Mouse (Mus musculus) small intestine, adult 10 weeks (tissue): ENCODE measurements around the gene Wnt6. TPM values are rescaled to one million over a fixed set of nuclear protein-coding genes. Genes with fewer than 3 reads are reported as not detected.

Experiments used
- polyA plus RNA-seq: library from polyadenylated mRNA; stranded (reverse); fragments of 350-450 nt; fragmentation: Illumina TruSeq; extraction: RNeasy Lipid Tissue Mini Kit (QIAGEN cat#74804); gene quantifications from one replicate; pipeline ENCODE4 v1.2.3, GENCODE M21; 2014; ENCODE audit warnings: low replicate concordance

Wnt6 gene
- not detected for polyA plus RNA-seq

DNA sequence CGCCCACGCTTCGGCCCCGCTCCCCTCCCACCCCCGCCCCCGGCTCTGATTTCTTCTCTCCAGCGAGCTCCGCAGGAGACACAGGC lies at the start of gene Wnt6:
Gene Wnt6 (plus strand): TSS at position 48 of the 86 bp plus-strand sequence.

DNA sequence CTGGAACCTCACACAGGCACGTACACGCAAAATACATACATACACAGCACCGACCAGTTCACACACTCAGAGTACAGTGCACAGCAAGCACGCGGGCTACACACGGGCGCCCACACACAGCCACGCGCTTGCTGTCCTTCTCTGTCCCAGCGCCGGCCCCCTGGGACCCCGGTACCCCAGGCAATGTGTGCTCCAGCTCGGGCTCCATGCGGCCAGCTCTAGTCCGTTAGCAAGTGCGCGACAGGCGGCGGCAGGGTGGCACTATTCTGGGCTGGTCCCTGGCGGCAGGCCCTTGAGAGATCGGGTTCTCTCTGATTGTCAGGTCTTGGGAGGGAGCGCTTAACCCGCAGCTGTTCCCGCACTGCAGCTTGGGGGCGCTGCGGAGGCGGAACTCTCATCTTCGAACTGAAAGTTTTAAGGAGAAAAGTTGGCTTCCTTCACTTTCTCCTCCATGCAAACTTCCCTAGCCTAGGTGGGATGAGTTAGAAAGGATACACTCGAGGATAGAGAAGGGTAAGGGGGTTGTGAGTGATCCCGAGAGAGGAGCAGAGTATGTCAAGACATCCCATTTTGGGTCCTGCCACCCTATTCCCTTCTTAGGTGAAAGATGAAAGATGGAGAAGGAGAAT lies 22.9 kb upstream of the Wnt6 start, which contains the start of gene Prkag3:
Gene Prkag3 (minus strand): TSS at position 579 of the 629 bp plus-strand sequence.

DNA sequence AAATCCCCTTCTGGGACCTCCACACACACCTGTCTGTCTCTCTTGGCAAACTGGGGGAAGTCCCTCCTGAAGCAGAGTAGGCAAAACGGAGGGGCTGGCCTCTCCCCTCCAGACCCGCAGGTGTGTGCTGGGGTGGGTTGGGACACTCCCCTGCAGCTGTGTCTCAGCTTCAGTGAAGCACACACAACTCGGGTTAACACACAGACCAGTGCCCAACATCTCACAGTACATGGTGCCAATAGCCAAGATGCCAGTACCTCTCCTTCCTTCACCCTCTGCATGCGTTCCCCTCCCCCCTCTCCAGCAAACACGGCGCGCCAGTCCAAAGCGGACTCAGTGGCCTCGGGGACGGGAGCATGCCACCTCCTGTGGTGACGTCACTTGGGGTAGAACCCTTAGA lies 19.6 kb downstream of the Wnt6 start, which contains the start of gene Wnt10a:
Gene Wnt10a (plus strand): TSS at position 268 of the 400 bp plus-strand sequence.

Other genes with a start within 250 kb of the Wnt6 start
- not detected for gene Plcd4, start 229.0 kb upstream of the Wnt6 start, polyA plus RNA-seq
- 15.0 TPM for gene Usp37, start 227.6 kb upstream of the Wnt6 start, polyA plus RNA-seq
- 4.3 TPM for gene Zfp142, start 183.6 kb upstream of the Wnt6 start, polyA plus RNA-seq
- 2.8 TPM for gene Bcs1l, start 183.6 kb upstream of the Wnt6 start, polyA plus RNA-seq
- 4.5 TPM for gene Rnf25, start 170.5 kb upstream of the Wnt6 start, polyA plus RNA-seq
- not detected for gene Stk36, start 170.4 kb upstream of the Wnt6 start, polyA plus RNA-seq
- gene Ttll4, start 110.1 kb upstream of the Wnt6 start, polyA plus RNA-seq = 17.1 TPM
- gene Cyp27a1, start 58.3 kb upstream of the Wnt6 start, polyA plus RNA-seq = 12.9 TPM
- gene Prkag3, start 22.7 kb upstream of the Wnt6 start, polyA plus RNA-seq = 0.22 TPM
- not detected for gene Wnt10a, start 19.6 kb downstream of the Wnt6 start, polyA plus RNA-seq
- not detected for gene Cdk5r2, start 83.0 kb downstream of the Wnt6 start, polyA plus RNA-seq
- 0.67 TPM for gene Fev, start 113.5 kb downstream of the Wnt6 start, polyA plus RNA-seq
- not detected for gene Cryba2, start 121.3 kb downstream of the Wnt6 start, polyA plus RNA-seq
- gene Cfap65, start 163.7 kb downstream of the Wnt6 start, polyA plus RNA-seq = not detected
- 0.33 TPM for gene Ihh, start 179.8 kb downstream of the Wnt6 start, polyA plus RNA-seq